Comparison of ENCODE assay signal across 31 mouse cellular contexts in genomic region chr1:175574129-175574528, GRCm38 (mm10). TPM values are rescaled to one million over a fixed set of nuclear protein-coding genes. Genes with fewer than 3 reads are reported as not detected.
"Had no signal": no experiment of that assay in that cellular context is flagged by ENCODE, and none has a peak within 500 bp of the region (broad histone marks: within the 10 kb centered on the region; RNA-seq: fewer than 3 reads in every experiment).

No protein-coding gene starts in this region.

- H3K4me2 ChIP-seq: heart, embryonic 11.5 days; heart, embryonic 13.5 days; heart, embryonic 15.5 days; hindbrain, embryonic 12.5 days; hindbrain, embryonic 14.5 days; intestine, embryonic 15.5 days; limb, embryonic 12.5 days; liver, embryonic 11.5 days; liver, embryonic 13.5 days had no signal

- H3K4me3 ChIP-seq: gastrocnemius, adult 2 months; heart, adult 2 months; heart, embryonic 13.5 days; heart, embryonic 15.5 days; hindbrain, embryonic 10.5 days; hindbrain, embryonic 12.5 days; intestine, embryonic 15.5 days; layer of hippocampus, adult 2 months; left cerebral cortex, adult 2 months; limb, embryonic 10.5 days; limb, embryonic 12.5 days; liver, embryonic 13.5 days had no signal

- H3K36me3 ChIP-seq: heart, embryonic 13.5 days; heart, embryonic 15.5 days; hindbrain, embryonic 10.5 days; hindbrain, embryonic 12.5 days; intestine, embryonic 15.5 days; limb, embryonic 10.5 days; limb, embryonic 12.5 days; liver, embryonic 13.5 days had no signal

- H3K27ac ChIP-seq: gastrocnemius, adult 2 months; heart, adult 2 months; heart, embryonic 13.5 days; heart, embryonic 15.5 days; hindbrain, embryonic 10.5 days; hindbrain, embryonic 12.5 days; hindbrain, embryonic 14.5 days; intestine, embryonic 15.5 days; layer of hippocampus, adult 2 months; left cerebral cortex, adult 2 months; limb, embryonic 10.5 days; limb, embryonic 12.5 days; liver, embryonic 13.5 days had no signal

- H3K27me3 ChIP-seq: heart, embryonic 13.5 days; heart, embryonic 15.5 days; hindbrain, embryonic 12.5 days; intestine, embryonic 15.5 days; limb, embryonic 12.5 days; liver, embryonic 13.5 days had no signal

- H3K9me3 ChIP-seq: heart, embryonic 13.5 days; heart, embryonic 15.5 days; hindbrain, embryonic 10.5 days; hindbrain, embryonic 12.5 days; intestine, embryonic 15.5 days; limb, embryonic 10.5 days; limb, embryonic 12.5 days; liver, embryonic 13.5 days had no signal

- H3K4me1 ChIP-seq: heart, embryonic 13.5 days; heart, embryonic 15.5 days; hindbrain, embryonic 10.5 days; hindbrain, embryonic 12.5 days; intestine, embryonic 15.5 days; limb, embryonic 10.5 days; limb, embryonic 12.5 days; liver, embryonic 13.5 days had no signal

- DNase-seq: gastrocnemius, adult 2 months; gastrocnemius, postnatal 10 days; gastrocnemius, postnatal 25 days; heart, adult 2 months; heart, postnatal 4 days; kidney, adult 18-20 months; kidney, adult 8-10 months; kidney, postnatal 10 days; kidney, postnatal 25 days; kidney, postnatal 4 days; liver; liver, embryonic 13.5 days had no signal

- H3K9ac ChIP-seq: heart, embryonic 13.5 days; heart, embryonic 15.5 days; hindbrain, embryonic 12.5 days; hindbrain, embryonic 14.5 days; intestine, embryonic 15.5 days; limb, embryonic 12.5 days; liver, embryonic 13.5 days had no signal

- ATAC-seq: hindbrain, embryonic 16.5 days; inflammation-experienced regulatory T-cells, adult 6 months; intestine, embryonic 15.5 days; intestine, postnatal 0 days had no signal

RNA-seq across cellular contexts. Expression of gene Kmo, which starts 46.1 kb away (rescaled TPM):
- total RNA-seq: heart, postnatal 4 days; layer of hippocampus, postnatal 10 days; layer of hippocampus, postnatal 25 days; left cerebral cortex, postnatal 14 days had no signal
- polyA plus RNA-seq: hindbrain, embryonic 12.5 days; kidney, embryonic 14.5 days; limb, embryonic 10.5 days had no signal
